ENCODE assay signal across 9 mouse cellular contexts in the genomic region with DNA sequence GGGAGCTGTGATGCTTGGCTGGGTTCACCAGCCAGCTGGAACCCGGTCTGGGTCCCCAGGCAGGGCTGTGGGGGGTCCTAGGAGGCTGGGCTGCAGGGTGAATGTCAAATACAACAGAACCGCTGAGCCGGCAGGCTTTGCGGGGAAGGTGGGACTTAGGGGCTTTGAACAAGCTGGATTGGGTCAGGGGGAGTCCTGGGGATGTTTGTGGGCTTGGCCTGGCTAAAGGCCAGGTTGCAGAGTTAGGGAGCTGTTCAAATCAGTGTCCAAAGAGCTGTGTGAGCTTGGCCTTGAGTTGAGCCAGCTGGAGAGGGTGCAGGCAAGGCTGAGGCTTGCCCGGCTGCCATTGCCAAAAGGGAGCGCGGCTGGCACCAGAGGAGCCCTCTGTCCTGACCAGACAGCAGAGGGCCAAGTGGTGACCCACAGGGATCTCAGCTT.
A peak's percentile ranks its signal among the peaks of the same experiment; 100 is the strongest.
DNase-seq lines count a peak whose midpoint lies in the region; ATAC-seq lines count a peak whose summit lies in the region.
"Had no signal": no experiment of that assay in that cellular context is flagged by ENCODE, and none has a peak within 500 bp of the region (broad histone marks: within the 10 kb centered on the region; RNA-seq: fewer than 3 reads in every experiment).

No protein-coding gene starts in this region.

- H3K9me3 ChIP-seq in forebrain, embryonic 10.5 days = no peaks in the 10 kb centered on the region
- H3K9me3 ChIP-seq in hindbrain, embryonic 16.5 days (ENCODE audit: control insufficient read depth, low read length) = peaks cover 5% of the 10 kb centered on the region; the same call in 1 of the 2 replicates

- peak; percentile 88 for ATAC-seq in hindbrain, embryonic 16.5 days

- WGBS in forebrain, embryonic 10.5 days = 46% methylated on average over 7 of the region's 7 CpGs
- 8% methylated on average over 7 of the region's 7 CpGs for WGBS in hindbrain, embryonic 16.5 days

- H3K4me3 ChIP-seq in forebrain, embryonic 10.5 days = peak overlapping the region; percentile 1; the same call in 1 of the 2 replicates
- peak overlapping the region; percentile 19 for H3K4me3 ChIP-seq in hindbrain, embryonic 16.5 days (ENCODE audit: low read length)

- peak; percentile 5 to 17 for DNase-seq in heart, adult 9 months (ENCODE audit: low spot score in 2 of 2)
- no peak for DNase-seq in heart, adult 8-10 months (ENCODE audit: low spot score)
- peak; percentile 66 for DNase-seq in adrenal gland, postnatal 36 days
- DNase-seq in forebrain, embryonic 10.5 days (ENCODE audit: extremely low spot score, low spot score) = no peak
- DNase-seq in lung, postnatal 36 days = peak; percentile 26
- DNase-seq in thymus, adult 18-20 months = no peak
- no peak for DNase-seq in spleen, adult 18-20 months

- H3K9ac ChIP-seq in hindbrain, embryonic 16.5 days (ENCODE audit: low read depth, low read length) = peak overlapping the region; percentile 43

- H3K4me1 ChIP-seq in forebrain, embryonic 10.5 days = peaks cover 31% of the 10 kb centered on the region
- peaks cover 13% of the 10 kb centered on the region for H3K4me1 ChIP-seq in hindbrain, embryonic 16.5 days (ENCODE audit: control insufficient read depth, insufficient read depth, low read depth, low read length)

- peaks cover 42% of the 10 kb centered on the region for H3K27me3 ChIP-seq in forebrain, embryonic 10.5 days (ENCODE audit: poor library complexity, severe bottlenecking)
- no peaks in the 10 kb centered on the region; the same call in 1 of the 2 replicates for H3K27me3 ChIP-seq in hindbrain, embryonic 16.5 days (replicated peaks; ENCODE audit: control insufficient read depth, insufficient read depth, low read length)

- H3K4me2 ChIP-seq in hindbrain, embryonic 16.5 days (ENCODE audit: low read length) = peak overlapping the region; percentile 49

- peak overlapping the region; percentile 12; the same call in 1 of the 2 replicates for H3K27ac ChIP-seq in forebrain, embryonic 10.5 days
- H3K27ac ChIP-seq in hindbrain, embryonic 16.5 days (ENCODE audit: low read depth, low read length) = peak overlapping the region; percentile 73
- H3K27ac ChIP-seq: macrophage had no signal

- H3K36me3 ChIP-seq in forebrain, embryonic 10.5 days (replicated peaks) = no peaks in the 10 kb centered on the region
- H3K36me3 ChIP-seq in hindbrain, embryonic 16.5 days (ENCODE audit: control insufficient read depth, insufficient read depth, low read length) = no peaks in the 10 kb centered on the region

Comparison
In these comparisons a context has a peak if more than half of its experiments do, and no peak if none do; other contexts are left out.
1. DNase-seq: peak in heart, adult 9 months (2 of 2), adrenal gland, postnatal 36 days (2 of 2) and lung, postnatal 36 days (single experiment); none in heart, adult 8-10 months (single experiment), forebrain, embryonic 10.5 days (single experiment), thymus, adult 18-20 months (0 of 2) and spleen, adult 18-20 months (0 of 2).